Mouse (Mus musculus) liver, postnatal 0 days (tissue): ENCODE data around the gene Nedd9.

ENCODE experiments used
- CTCF ChIP-seq: sonication (generic); IDR thresholded peaks from 2 replicates; pipeline ENCODE4 v1.5.1; 2016; ENCODE audit warnings: antibody characterized with exemption, low read depth
- EP300 ChIP-seq: IDR thresholded peaks from 2 replicates; pipeline ENCODE4 v1.6.1; 2016; ENCODE audit warnings: antibody characterized with exemption, low read depth, mild to moderate bottlenecking

GRCm38 (mm10) chr13:41354591-41354990 lies 132.6 kb downstream of the Nedd9 start:
- TF ChIP-seq CTCF (no peak), EP300 (no peak)
